ENCODE assay signal across 8 mouse cellular contexts in genomic region chr5:136199526-136199925, GRCm38 (mm10). TPM values are rescaled to one million over a fixed set of nuclear protein-coding genes. Genes with fewer than 3 reads are reported as not detected.
DNase-seq lines count a peak whose midpoint lies in the region; ATAC-seq lines count a peak whose summit lies in the region.

No protein-coding gene starts in this region.

- H3K4me2 ChIP-seq in limb, embryonic 13.5 days (replicated peaks), result peak overlapping the region; percentile 95

- WGBS in limb, embryonic 13.5 days, result 33% methylated on average over 11 of the region's 11 CpGs

- intact Hi-C loops in heart, postnatal 36 days (cut with DNase I), result loop anchor here (5.0 kb wide), 1 partner anchor 368 kb away; the partner anchor contains the start of gene Cux1

- H3K36me3 ChIP-seq in limb, embryonic 13.5 days, result peaks cover 27% of the 10 kb centered on the region
- peaks cover 7% of the 10 kb centered on the region; the same call in 1 of the 2 replicates for H3K36me3 ChIP-seq in splenic B cell, adult 2 months (ENCODE audit: control insufficient read depth, insufficient read depth, low read length, poor library complexity, severe bottlenecking)

- DNase-seq in layer of hippocampus, adult 11-12 months (ENCODE audit: low spot score), result peak; percentile 23
- no peak for DNase-seq in layer of hippocampus, postnatal 14 days (ENCODE audit: low spot score in 2 of 2)
- DNase-seq in brain, adult 2 months (ENCODE audit: low read depth, low spot score), result peak; percentile 47
- DNase-seq in heart, postnatal 36 days, result peak; percentile 7 to 10
- peak; percentile 43 for DNase-seq in splenic B cell, adult 2 months (ENCODE audit: low read depth, low spot score)
- no peak for DNase-seq in left cerebral cortex, adult 11 months (ENCODE audit: low spot score)
- no peak for DNase-seq in c-Kit-positive CD71-positive TER-119-positive erythroid progenitor cells, embryonic 14.5 days (ENCODE audit: low spot score)

- no peak for ATAC-seq in limb, embryonic 13.5 days (ENCODE audit: low FRiP score, low read depth)

- H3K27ac ChIP-seq in limb, embryonic 13.5 days, result no peak overlapping the region

- H3K9ac ChIP-seq in limb, embryonic 13.5 days, result peak overlapping the region; percentile 93

- peak overlapping the region; percentile 99 for H3K4me3 ChIP-seq in limb, embryonic 13.5 days

- H3K9me3 ChIP-seq in limb, embryonic 13.5 days, result no peaks in the 10 kb centered on the region

- H3K27me3 ChIP-seq in limb, embryonic 13.5 days, result no peaks in the 10 kb centered on the region
- H3K27me3 ChIP-seq in splenic B cell, adult 2 months (ENCODE audit: control insufficient read depth, insufficient read depth, low read length, poor library complexity, severe bottlenecking), result no peaks in the 10 kb centered on the region

- H3K4me1 ChIP-seq in limb, embryonic 13.5 days, result peaks cover 15% of the 10 kb centered on the region

RNA-seq across cellular contexts. Expression of gene Prkrip1, which starts 0.8 kb away (rescaled TPM):
- total RNA-seq in layer of hippocampus, postnatal 14 days (2021), result 10 to 100 TPM; 39.9 to 41.5 TPM
- total RNA-seq in heart, postnatal 36 days (2021), result 10 to 100 TPM; 15.2 to 20.5 TPM
- polyA plus RNA-seq in limb, embryonic 13.5 days (2015; fragmentation: Nextera tagmentation; extraction: Ambion mirVana), result 55.3 and 60.1 TPM in 2 replicates

RNA-seq across cellular contexts. Expression of gene Orai2, which starts 29.0 kb away (rescaled TPM):
- total RNA-seq in layer of hippocampus, postnatal 14 days (2021), result 100 to 1,000 TPM; 124 to 127 TPM
- 1 to 10 TPM; 1.2 to 1.3 TPM for total RNA-seq in heart, postnatal 36 days (2021)
- polyA plus RNA-seq in limb, embryonic 13.5 days (2015; fragmentation: Nextera tagmentation; extraction: Ambion mirVana), result 11.1 and 11.9 TPM in 2 replicates

RNA-seq across cellular contexts. Expression of gene Sh2b2, which starts 46.8 kb away (rescaled TPM):
- total RNA-seq in layer of hippocampus, postnatal 14 days (2021), result 1 to 10 TPM; 8.7 to 9.5 TPM
- under 1 TPM; 0.43 to 0.83 TPM for total RNA-seq in heart, postnatal 36 days (2021)
- 9.6 and 10.8 TPM in 2 replicates for polyA plus RNA-seq in limb, embryonic 13.5 days (2015; fragmentation: Nextera tagmentation; extraction: Ambion mirVana)

Comparison
In these comparisons a context has a peak if more than half of its experiments do, and no peak if none do; other contexts are left out.
1. DNase-seq: peak in layer of hippocampus, adult 11-12 months (single experiment), brain, adult 2 months (single experiment), heart, postnatal 36 days (2 of 2) and splenic B cell, adult 2 months (single experiment); none in layer of hippocampus, postnatal 14 days (0 of 2), left cerebral cortex, adult 11 months (single experiment) and c-Kit-positive CD71-positive TER-119-positive erythroid progenitor cells, embryonic 14.5 days (single experiment).
2. RNA of gene Orai2, which starts 29.0 kb away (total RNA-seq): 124 to 127 TPM in layer of hippocampus, postnatal 14 days; 1.2 to 1.3 TPM in heart, postnatal 36 days; every median in the first group is over 10 times any median in the second.
3. RNA of gene Sh2b2, which starts 46.8 kb away (total RNA-seq): 8.7 to 9.5 TPM in layer of hippocampus, postnatal 14 days; 0.43 to 0.83 TPM in heart, postnatal 36 days; every median in the first group is over 4 times any median in the second.